Mouse (Mus musculus): ENCODE results near the gene Tmem53.

GRCm38 (mm10) chr4:117278381-117279252 lies 26.9 kb downstream of the Tmem53 start:
- no peak for TF ChIP-seq POLR2A (IDR thresholded peaks at IDR 0.05; ENCODE audit: low read depth, low read length)
- no peak for TF ChIP-seq CTCF (IDR thresholded peaks at IDR 0.05; ENCODE audit: extremely low read depth, insufficient read length, insufficient replicate concordance, low read depth, low read length)
